Mouse (Mus musculus) heart, adult 2 months (tissue): ENCODE results near the gene Adcy2.

Experiments used
- CTCF ChIP-seq: fragments of 200-600 bp; IDR thresholded peaks from 2 replicates; pipeline ENCODE4 v1.8.1; 2022; ENCODE audit warnings: antibody characterized with exemption, mild to moderate bottlenecking, moderate library complexity
- POLR2A ChIP-seq: fragments of 200-500 bp; IDR thresholded peaks from 2 replicates; pipeline ENCODE4 v1.6.1; 2011; ENCODE audit warnings: mild to moderate bottlenecking, low read depth, low read length, control low read depth; ENCODE audit not compliant: insufficient read depth

GRCm38 (mm10) chr13:68828441-68828840 lies 170.9 kb downstream of the Adcy2 start:
- TF ChIP-seq POLR2A (no peak), CTCF (no peak)
